Mouse (Mus musculus) thymus, postnatal 10 days (tissue): ENCODE measurements around the gene Kifc3.

Experiments
- DNase-seq, 2 experiments: peaks; one replicate each; pipeline ENCODE4 v3.0.0; 2021; ENCODE audit warnings: low spot score in 2 of 2

Kifc3 gene

DNA sequence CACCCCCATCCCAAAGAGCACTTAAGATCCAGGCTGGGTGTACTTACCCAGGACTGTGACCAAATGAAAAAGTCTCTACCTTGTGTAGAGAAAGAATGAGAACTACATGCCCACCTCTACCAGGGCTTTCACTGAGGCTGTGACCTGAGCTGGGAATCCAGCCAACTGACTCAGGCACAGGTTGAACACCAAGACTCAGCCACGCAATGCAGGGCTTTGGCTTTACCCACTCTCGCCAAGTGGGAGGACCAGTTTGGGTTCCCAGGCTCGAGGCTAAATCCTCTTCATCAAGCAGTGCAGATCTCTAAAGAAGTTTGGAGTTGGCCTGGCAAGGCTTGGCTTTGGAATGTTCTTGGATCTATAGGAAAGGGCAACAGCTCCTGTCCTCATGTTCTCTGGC, 127.1 kb downstream of the Kifc3 start:
- no peak for DNase-seq

GRCm38 (mm10) chr8:95067582-95067981, 135.0 kb downstream of the Kifc3 start:
- DNase-seq = peak; percentile 66 to 81

GRCm38 (mm10) chr8:95064531-95064930, 138.1 kb downstream of the Kifc3 start:
- DNase-seq = no peak

DNA sequence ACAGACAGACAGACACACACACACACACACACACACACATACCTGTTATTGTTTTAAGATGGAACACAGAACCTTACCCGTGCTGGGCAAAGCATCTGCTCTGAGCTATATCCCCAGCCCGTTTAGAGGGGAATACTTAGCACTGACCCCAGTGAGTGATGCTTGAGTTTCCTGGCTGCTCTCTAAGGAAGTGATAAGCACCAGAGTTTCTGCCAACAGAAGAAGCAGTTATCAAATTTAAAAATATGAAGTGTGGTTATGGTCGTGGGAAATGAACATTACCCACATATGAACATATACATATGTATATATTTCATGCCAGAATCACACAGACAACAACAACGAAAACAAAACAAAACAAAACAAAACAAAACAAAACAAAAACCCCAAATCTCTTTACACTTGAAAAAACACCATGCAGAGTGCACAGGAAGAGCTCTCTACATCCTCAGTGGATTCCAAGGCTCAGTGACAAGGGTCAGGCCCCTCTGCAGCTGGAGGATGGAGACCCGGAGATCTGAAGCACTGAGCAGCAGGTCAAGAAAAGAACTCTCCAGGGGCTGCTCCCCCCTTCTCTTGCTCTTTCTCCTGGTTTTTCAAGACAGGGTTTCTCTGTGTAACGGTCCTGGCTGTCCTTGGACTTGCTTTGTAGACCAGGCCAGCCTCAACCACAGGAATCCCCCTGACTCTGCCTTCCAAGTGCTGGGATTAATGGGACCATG, 142.6 kb downstream of the Kifc3 start:
- no peak for DNase-seq

GRCm38 (mm10) chr8:95058661-95059060, 144.0 kb downstream of the Kifc3 start:
- no peak for DNase-seq

DNA sequence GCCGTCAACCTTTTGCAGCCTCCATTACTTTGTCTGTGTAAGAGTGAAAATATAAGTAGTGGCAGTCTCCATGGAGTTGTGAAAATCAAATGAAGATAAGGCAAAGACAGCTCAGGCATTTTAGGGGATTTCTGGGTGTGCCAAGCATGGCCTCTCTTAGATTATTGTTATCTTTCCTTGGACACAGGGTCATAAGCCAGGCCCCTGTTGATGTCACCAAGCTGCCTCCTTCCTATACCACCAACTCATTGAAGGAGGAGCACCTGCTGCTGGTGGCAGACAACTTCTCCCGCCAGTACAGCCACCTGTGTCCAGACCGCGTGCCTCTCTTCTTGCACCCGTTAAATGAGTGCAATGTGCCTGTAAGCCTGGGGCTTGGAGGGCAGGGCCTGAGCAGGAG, 146.2 kb downstream of the Kifc3 start:
- DNase-seq = no peak

GRCm38 (mm10) chr8:95054927-95055510, 147.6 kb downstream of the Kifc3 start, which contains the start of gene Drc7:
Gene Drc7, plus strand, starts transcription at chr8:95055103.
- no peak for DNase-seq

DNA sequence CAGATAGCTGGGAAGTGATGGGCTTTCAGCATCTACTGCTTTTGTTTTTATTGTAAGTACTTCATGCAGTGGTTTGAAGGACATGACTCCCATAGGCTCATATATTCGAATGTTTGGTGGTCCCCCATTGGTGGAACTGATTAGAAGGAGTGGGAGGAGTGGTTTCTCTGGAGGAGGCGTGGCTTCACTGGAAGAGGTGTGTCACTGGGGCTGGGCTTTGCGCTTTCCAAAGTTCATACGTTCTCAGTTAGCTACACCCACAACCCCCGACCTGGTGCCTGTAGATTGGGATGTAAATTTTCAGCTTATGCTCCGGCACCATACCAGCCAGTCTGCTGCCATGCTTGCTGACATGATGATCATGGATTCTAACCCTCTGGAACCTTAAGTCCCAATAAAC, 148.2 kb downstream of the Kifc3 start:
- DNase-seq = no peak
